Mouse (Mus musculus) kidney, adult 2 months (tissue): Measurements from ENCODE around the gene Rassf3.

ENCODE experiments used
- CTCF ChIP-seq: fragments of 200-500 bp; conservative IDR thresholded peaks from 2 replicates; pipeline ENCODE4 v1.5.1; 2011; ENCODE audit warnings: low read depth, mild to moderate bottlenecking, control low read depth, low read length, moderate library complexity, mixed read lengths; ENCODE audit not compliant: insufficient read depth, insufficient read length
- POLR2A ChIP-seq: fragments of 200-500 bp; IDR thresholded peaks from one replicate; pipeline ENCODE4 v1.6.1; 2011; ENCODE audit warnings: low read depth, low read length, control low read depth

GRCm38 (mm10) chr10:121432635-121433280 is 43.4 kb downstream of the Rassf3 start:
- no peak for TF ChIP-seq CTCF
- no peak for TF ChIP-seq POLR2A
